Mouse (Mus musculus) MEL (cell line): ENCODE data around the gene Cltc. TPM values are rescaled to one million over a fixed set of nuclear protein-coding genes. Genes with fewer than 3 reads are reported as not detected.

Experiments
- DNase-seq: peaks from one replicate; pipeline ENCODE4 v3.0.0; 2011; ENCODE audit warnings: low read depth, low spot score
- H3K27ac ChIP-seq: 2 replicates; pipeline ENCODE4 v1.5.1; 2012; ENCODE audit warnings: low read depth, mild to moderate bottlenecking, control low read depth, low read length, moderate library complexity; ENCODE audit not compliant: control insufficient read depth
- H3K27me3 ChIP-seq, 2 experiments: fragments of 150-350 bp in 1 of 2; sonication (generic) in 1 of 2; 2 replicates each; pipeline ENCODE4 v1.6.1; 2012; ENCODE audit warnings: low read length in 2 of 2, mild to moderate bottlenecking in 2 of 2, improper control_type of control experiment in 1 of 2, moderate library complexity in 1 of 2; ENCODE audit not compliant: insufficient read depth in 2 of 2, control insufficient read depth in 1 of 2
- H3K36me3 ChIP-seq, 2 experiments: 2 replicates each; pipeline ENCODE4 v1.6.1; 2012 to 2014; ENCODE audit warnings: low read length in 2 of 2, improper control_type of control experiment in 1 of 2, inconsistent platforms in 1 of 2, mild to moderate bottlenecking in 1 of 2; ENCODE audit not compliant: insufficient read depth in 2 of 2, control insufficient read depth in 1 of 2
- H3K4me1 ChIP-seq, 2 experiments: fragments of 150-350 bp in 1 of 2; sonication (generic) in 1 of 2; 2 replicates each; pipeline ENCODE4 v1.6.1; 2012; ENCODE audit warnings: low read length in 2 of 2, improper control_type of control experiment in 1 of 2, mild to moderate bottlenecking in 1 of 2; ENCODE audit not compliant: insufficient read depth in 2 of 2, control insufficient read depth in 1 of 2
- H3K4me3 ChIP-seq, 2 experiments: fragments of 150-350 bp in 1 of 2; sonication (generic) in 1 of 2; 2 replicates each; pipeline ENCODE4 v1.5.1; 2012; ENCODE audit warnings: low read depth in 2 of 2, low read length in 2 of 2, mild to moderate bottlenecking in 2 of 2, moderate library complexity in 2 of 2, control low read depth in 1 of 2, improper control_type of control experiment in 1 of 2; ENCODE audit not compliant: control insufficient read depth in 1 of 2, insufficient read depth in 1 of 2
- H3K79me2 ChIP-seq: 2 replicates; pipeline ENCODE4 v1.6.1; 2012; ENCODE audit warnings: mild to moderate bottlenecking, low read length, moderate library complexity; ENCODE audit not compliant: control insufficient read depth, poor library complexity, insufficient read depth
- H3K9ac ChIP-seq: 2 replicates; pipeline ENCODE4 v1.6.1; 2012; ENCODE audit warnings: low read depth, mild to moderate bottlenecking, control low read depth, low read length, moderate library complexity; ENCODE audit not compliant: control insufficient read depth, poor library complexity, severe bottlenecking
- H3K9me3 ChIP-seq: fragments of 150-350 bp; sonication (generic); replicated peaks from 2 replicates; pipeline ENCODE4 v1.6.1; 2012; ENCODE audit warnings: mild to moderate bottlenecking, low read length, improper control_type of control experiment, moderate library complexity; ENCODE audit not compliant: insufficient read depth
- BHLHE40 ChIP-seq: IDR thresholded peaks from 2 replicates; pipeline ENCODE4 v1.6.1; 2012; ENCODE audit warnings: low read depth, mild to moderate bottlenecking, inconsistent platforms, low read length, improper control_type of control experiment, borderline replicate concordance
- CHD1 ChIP-seq: IDR thresholded peaks from 2 replicates; pipeline ENCODE4 v1.6.1; 2012; ENCODE audit warnings: low read depth, mild to moderate bottlenecking, inconsistent platforms, low read length, improper control_type of control experiment
- CHD2 ChIP-seq: IDR thresholded peaks from 2 replicates; pipeline ENCODE4 v1.6.1; 2011; ENCODE audit warnings: low read length, improper control_type of control experiment
- E2F4 ChIP-seq: IDR thresholded peaks from 2 replicates; pipeline ENCODE4 v1.6.1; 2011; ENCODE audit warnings: low read depth, low read length, improper control_type of control experiment, borderline replicate concordance
- ELF1 ChIP-seq: IDR thresholded peaks from 2 replicates; pipeline ENCODE4 v1.6.1; 2014; ENCODE audit warnings: low read depth, mild to moderate bottlenecking, inconsistent platforms, low read length, improper control_type of control experiment, moderate library complexity
- EP300 ChIP-seq, 2 experiments: IDR thresholded peaks; 2 replicates each; pipeline ENCODE4 v1.6.1; 2011; ENCODE audit warnings: improper control_type of control experiment in 2 of 2, low read length in 2 of 2, low read depth in 1 of 2, mild to moderate bottlenecking in 1 of 2
- ETS1 ChIP-seq: IDR thresholded peaks from 2 replicates; pipeline ENCODE4 v1.6.1; 2012; ENCODE audit warnings: low read depth, mild to moderate bottlenecking, inconsistent platforms, low read length, improper control_type of control experiment, moderate library complexity
- GABPA ChIP-seq: IDR thresholded peaks from 2 replicates; pipeline ENCODE4 v1.6.1; 2012; ENCODE audit warnings: low read depth, mild to moderate bottlenecking, inconsistent platforms, low read length, improper control_type of control experiment, moderate library complexity
- GATA1 ChIP-seq: IDR thresholded peaks from 2 replicates; pipeline ENCODE4 v1.6.1; 2011; ENCODE audit warnings: low read depth, low read length, improper control_type of control experiment
- HCFC1 ChIP-seq: IDR thresholded peaks from 2 replicates; pipeline ENCODE4 v1.6.1; 2012; ENCODE audit warnings: low read depth, mild to moderate bottlenecking, inconsistent platforms, low read length, improper control_type of control experiment, moderate library complexity
- JUND ChIP-seq: IDR thresholded peaks from 2 replicates; pipeline ENCODE4 v1.6.1; 2011; ENCODE audit warnings: low read depth, mild to moderate bottlenecking, improper control_type of control experiment, low read length
- KAT2A ChIP-seq: conservative IDR thresholded peaks from 2 replicates; pipeline ENCODE4 v1.6.1; 2012; ENCODE audit warnings: low read depth, low read length, improper control_type of control experiment, inconsistent platforms
- MAFK ChIP-seq: IDR thresholded peaks from 2 replicates; pipeline ENCODE4 v1.6.1; 2011; ENCODE audit warnings: low read depth, mild to moderate bottlenecking, low read length, improper control_type of control experiment, borderline replicate concordance
- MAX ChIP-seq: IDR thresholded peaks from 2 replicates; pipeline ENCODE4 v1.6.1; 2011; ENCODE audit warnings: low read length, improper control_type of control experiment
- MAZ ChIP-seq: IDR thresholded peaks from 2 replicates; pipeline ENCODE4 v1.6.1; 2012; ENCODE audit warnings: low read depth, mild to moderate bottlenecking, inconsistent platforms, low read length, improper control_type of control experiment
- MEF2A ChIP-seq: IDR thresholded peaks from 2 replicates; pipeline ENCODE4 v1.6.1; 2014; ENCODE audit warnings: low read depth, mild to moderate bottlenecking, inconsistent platforms, low read length, improper control_type of control experiment; ENCODE audit not compliant: poor library complexity, insufficient replicate concordance, severe bottlenecking; ENCODE audit errors: extremely low read depth
- MXI1 ChIP-seq: IDR thresholded peaks from 2 replicates; pipeline ENCODE4 v1.6.1; 2011; ENCODE audit warnings: mild to moderate bottlenecking, low read depth, low read length, improper control_type of control experiment
- MYB ChIP-seq: IDR thresholded peaks from 2 replicates; pipeline ENCODE4 v1.6.1; 2011; ENCODE audit warnings: mild to moderate bottlenecking, low read depth, low read length, improper control_type of control experiment
- MYC ChIP-seq: IDR thresholded peaks from 2 replicates; pipeline ENCODE4 v1.6.1; 2011; ENCODE audit warnings: low read depth, mild to moderate bottlenecking, low read length, improper control_type of control experiment, moderate library complexity
- NELFE ChIP-seq: IDR thresholded peaks from 2 replicates; pipeline ENCODE4 v1.6.1; 2011; ENCODE audit warnings: low read depth, low read length, improper control_type of control experiment
- NRF1 ChIP-seq: IDR thresholded peaks from 2 replicates; pipeline ENCODE4 v1.6.1; 2014; ENCODE audit warnings: low read depth, mild to moderate bottlenecking, inconsistent platforms, low read length, improper control_type of control experiment, moderate library complexity; ENCODE audit not compliant: poor library complexity, insufficient read depth, severe bottlenecking
- POLR2A ChIP-seq, 2 experiments: IDR thresholded peaks; 2 replicates each; pipeline ENCODE4 v1.6.1; 2011 to 2012; ENCODE audit warnings: low read length in 2 of 2, mild to moderate bottlenecking in 2 of 2, control low read depth in 1 of 2, improper control_type of control experiment in 1 of 2, low read depth in 1 of 2, moderate library complexity in 1 of 2; ENCODE audit not compliant: control insufficient read depth in 1 of 2, insufficient read depth in 1 of 2, poor library complexity in 1 of 2
- POLR2AphosphoS2 ChIP-seq: IDR thresholded peaks from 2 replicates; pipeline ENCODE4 v1.6.1; 2011; ENCODE audit warnings: low read length, improper control_type of control experiment
- RAD21 ChIP-seq: IDR thresholded peaks from 2 replicates; pipeline ENCODE4 v1.6.1; 2011; ENCODE audit warnings: mild to moderate bottlenecking, low read depth, low read length, improper control_type of control experiment
- RCOR1 ChIP-seq: IDR thresholded peaks from 2 replicates; pipeline ENCODE4 v1.6.1; 2012; ENCODE audit warnings: low read depth, mild to moderate bottlenecking, inconsistent platforms, low read length, improper control_type of control experiment
- SIN3A ChIP-seq: IDR thresholded peaks from 2 replicates; pipeline ENCODE4 v1.6.1; 2012; ENCODE audit warnings: low read length, improper control_type of control experiment, inconsistent platforms
- SMC3 ChIP-seq: IDR thresholded peaks from 2 replicates; pipeline ENCODE4 v1.6.1; 2011; ENCODE audit warnings: low read depth, low read length, improper control_type of control experiment
- TAL1 ChIP-seq: IDR thresholded peaks from 2 replicates; pipeline ENCODE4 v1.6.1; 2012; ENCODE audit warnings: mild to moderate bottlenecking, inconsistent platforms, low read length, moderate library complexity, mixed read lengths
- TBP ChIP-seq: IDR thresholded peaks from 2 replicates; pipeline ENCODE4 v1.8.0; 2011; ENCODE audit warnings: low read depth, low read length, improper control_type of control experiment
- TCF12 ChIP-seq: IDR thresholded peaks from 2 replicates; pipeline ENCODE4 v1.6.1; 2014; ENCODE audit warnings: low read depth, mild to moderate bottlenecking, inconsistent platforms, low read length, improper control_type of control experiment, moderate library complexity
- UBTF ChIP-seq: IDR thresholded peaks from 2 replicates; pipeline ENCODE4 v1.6.1; 2012; ENCODE audit warnings: low read depth, mild to moderate bottlenecking, inconsistent platforms, low read length, improper control_type of control experiment, moderate library complexity, borderline replicate concordance; ENCODE audit not compliant: insufficient read depth
- USF1 ChIP-seq: IDR thresholded peaks from 2 replicates; pipeline ENCODE4 v1.6.1; 2014; ENCODE audit warnings: low read depth, mild to moderate bottlenecking, inconsistent platforms, low read length, improper control_type of control experiment, moderate library complexity
- USF2 ChIP-seq, 2 experiments: IDR thresholded peaks; 2 replicates each; pipeline ENCODE4 v1.6.1; 2011 to 2012; ENCODE audit warnings: improper control_type of control experiment in 2 of 2, low read length in 2 of 2, borderline replicate concordance in 1 of 2, inconsistent platforms in 1 of 2, low read depth in 1 of 2, mild to moderate bottlenecking in 1 of 2; ENCODE audit not compliant: insufficient read depth in 1 of 2
- ZC3H11A ChIP-seq: IDR thresholded peaks from 2 replicates; pipeline ENCODE4 v1.6.1; 2012; ENCODE audit warnings: low read depth, mild to moderate bottlenecking, inconsistent platforms, low read length, improper control_type of control experiment
- ZKSCAN1 ChIP-seq: IDR thresholded peaks from 2 replicates; pipeline ENCODE4 v1.6.1; 2012; ENCODE audit warnings: low read depth, mild to moderate bottlenecking, inconsistent platforms, low read length, improper control_type of control experiment, moderate library complexity
- ZMIZ1 ChIP-seq: IDR thresholded peaks from 2 replicates; pipeline ENCODE4 v1.6.1; 2012; ENCODE audit warnings: low read depth, mild to moderate bottlenecking, inconsistent platforms, low read length, improper control_type of control experiment, moderate library complexity
- ZNF384 ChIP-seq: IDR thresholded peaks from 2 replicates; pipeline ENCODE4 v1.6.1; 2012; ENCODE audit warnings: low read depth, mild to moderate bottlenecking, inconsistent platforms, low read length, improper control_type of control experiment
- polyA plus RNA-seq, 2 experiments: library from polyadenylated mRNA; stranded (reverse) in 1 of 2; unstranded in 1 of 2; fragments of >175 nt in 1 of 2; fragments of >200 nt in 1 of 2; gene quantifications; 2 replicates each; pipeline versions ENCODE4 v1.2.1 to v1.2.4; 2012; ENCODE audit warnings: low replicate concordance in 2 of 2, low read depth in 1 of 2; ENCODE audit not compliant: insufficient read length in 2 of 2, insufficient read depth in 1 of 2, missing spikeins in 1 of 2
- total RNA-seq: library from RNA; depleted of rRNA; stranded (reverse); fragments of 300-350 nt; gene quantifications from 2 replicates; pipeline ENCODE4 v1.2.3, GENCODE M21; 2012

The Cltc gene
- total and polyA plus RNA-seq, 3 experiments, result 149 to 300 (median 205) TPM

- Histone ChIP-seq H3K4me1 (peaks cover 10 to 23% of the 10 kb centered on the region in 2 experiments), H3K9me3 (no peaks in the 10 kb centered on the region), H3K27me3 (no peaks in the 10 kb centered on the region), H3K36me3 (peaks cover 4 to 23% of the 10 kb centered on the region in 2 experiments), H3K79me2 (no peaks in the 10 kb centered on the region; the same call in 1 of the 2 replicates), H3K9ac (no peak overlapping the region), H3K4me3 (no peak overlapping the region), H3K27ac (no peak overlapping the region)
- DNase-seq, result peak; percentile 85
- no peak for TF ChIP-seq MYC
- TF ChIP-seq EP300 (IDR thresholded peaks at IDR 0.05; ENCODE audit: low read depth in 1 of 2, low read length in 2 of 2), result 0 out of 4 replicates have a peak, but pooled peaks of 1 of the 2 experiments have one; percentile 13
- 0 out of 2 replicates have a peak, but pooled peaks have one; percentile 29 for TF ChIP-seq KAT2A
- TF ChIP-seq MAX, result 0 out of 2 replicates have a peak, but pooled peaks have one; percentile 25
- TF ChIP-seq MYB, result no peak
- peak; percentile 50 for TF ChIP-seq MXI1
- 0 out of 2 replicates have a peak, but pooled peaks have one; percentile 54 for TF ChIP-seq HCFC1
- no peak for TF ChIP-seq MEF2A
- TF ChIP-seq SIN3A, result peak; percentile 76
- TF ChIP-seq USF1, result peak; percentile 26; the same call in 1 of the 2 replicates
- no peak for TF ChIP-seq ZKSCAN1
- TF ChIP-seq TCF12, result no peak
- TF ChIP-seq JUND, result peak; percentile 75; the same call in 1 of the 2 replicates
- TF ChIP-seq USF2 (IDR thresholded peaks at IDR 0.05; ENCODE audit: borderline replicate concordance in 1 of 2, insufficient read depth in 1 of 2, low read depth in 1 of 2, low read length in 2 of 2), result no peak
- no peak for TF ChIP-seq POLR2A (IDR thresholded peaks at IDR 0.05; ENCODE audit: control insufficient read depth in 1 of 2, insufficient read depth in 1 of 2, low read depth in 1 of 2, low read length in 2 of 2, poor library complexity in 1 of 2)
- TF ChIP-seq SMC3, result peak; percentile 99
- TF ChIP-seq CHD2, result no peak
- TF ChIP-seq MAFK, result no peak
- TF ChIP-seq GABPA, result no peak
- no peak for TF ChIP-seq NELFE
- peak; percentile 50; the same call in 1 of the 2 replicates for TF ChIP-seq MAZ
- TF ChIP-seq ZC3H11A, result peak; percentile 98
- TF ChIP-seq RAD21, result peak; percentile 94
- peak; percentile 51; the same call in 1 of the 2 replicates for TF ChIP-seq RCOR1
- TF ChIP-seq UBTF, result no peak
- TF ChIP-seq ELF1, result peak; percentile 41; the same call in 1 of the 2 replicates
- TF ChIP-seq GATA1, result no peak
- TF ChIP-seq ZMIZ1, result no peak
- TF ChIP-seq TAL1, result no peak
- TF ChIP-seq POLR2AphosphoS2, result no peak
- TF ChIP-seq E2F4, result no peak
- TF ChIP-seq TBP, result no peak
- peak; percentile 58; the same call in 1 of the 2 replicates for TF ChIP-seq BHLHE40
- TF ChIP-seq CHD1, result no peak
- peak; percentile 33; the same call in 1 of the 2 replicates for TF ChIP-seq ETS1
- TF ChIP-seq ZNF384, result peak; percentile 52; the same call in 1 of the 2 replicates
- TF ChIP-seq NRF1, result no peak
Observed at GRCm38 (mm10) chr11:86653446-86653845, 103.9 kb downstream of the Cltc start.
